Mouse (Mus musculus): ENCODE data around the gene Ankrd17. TPM values are rescaled to one million over a fixed set of nuclear protein-coding genes. Genes with fewer than 3 reads are reported as not detected.

The Ankrd17 gene
- total RNA-seq (2023) = 163 TPM

DNA sequence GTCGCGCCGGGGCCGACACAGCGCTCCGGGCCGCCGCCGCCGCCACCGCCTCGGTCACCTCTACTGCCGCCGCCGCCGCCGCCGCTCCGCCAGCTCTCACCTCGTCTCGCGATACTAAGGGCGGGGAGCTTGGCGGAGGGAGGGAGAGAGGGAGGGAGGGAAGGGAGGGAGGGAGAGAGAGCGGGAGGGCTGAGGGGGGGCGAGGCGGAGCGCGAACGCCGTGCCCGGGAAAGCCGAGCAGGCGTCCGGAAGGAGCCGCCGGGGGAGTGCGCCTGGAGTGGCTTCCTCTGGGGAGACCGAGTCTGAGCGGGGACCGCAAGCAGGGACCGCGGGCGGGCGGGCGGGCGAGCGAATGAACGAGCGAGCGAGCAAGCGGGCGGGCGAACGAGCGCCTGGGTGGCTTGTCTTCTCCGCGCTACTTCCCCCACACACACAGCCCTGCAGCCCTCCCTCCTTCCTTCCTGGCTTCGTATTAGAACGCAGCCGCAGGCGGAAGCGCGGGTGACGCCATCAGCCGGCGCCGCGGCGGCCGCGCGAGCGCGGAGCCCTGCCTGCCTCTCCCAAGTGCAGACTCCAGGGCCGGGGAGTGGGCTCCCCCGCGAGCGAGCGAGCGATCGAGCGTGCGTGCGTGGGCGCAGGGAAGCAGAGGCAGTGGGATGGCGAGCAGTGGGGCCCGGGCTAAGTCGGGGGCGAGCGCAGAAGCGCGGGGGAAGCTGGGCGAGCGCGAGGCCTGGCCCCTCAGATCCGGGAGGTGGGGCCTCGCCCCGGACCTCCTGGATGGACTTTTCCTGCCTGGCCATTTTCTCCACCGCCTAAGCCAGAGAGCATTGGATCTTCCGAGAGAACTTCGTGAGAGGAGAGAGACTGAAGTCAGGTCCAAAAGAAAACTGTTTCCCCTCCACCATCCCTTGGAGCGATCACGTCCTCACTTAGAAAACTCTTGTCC, at the start of gene Ankrd17:
Gene Ankrd17, minus strand, starts transcription at position 457 of the 946 bp plus-strand sequence.

GRCm38 (mm10) chr5:90367067-90367303, 608 bp upstream of the Ankrd17 start, which contains the start of gene Gm9958:
Gene Gm9958 (plus strand): TSS chr5:90367204.

GRCm38 (mm10) chr5:90223534-90224381, 142.6 kb downstream of the Ankrd17 start, which contains the start of gene Cox18:
Gene Cox18 (minus strand): TSS chr5:90224001.

Other genes starting within 250 kb of the Ankrd17 start
- 29.1 TPM for gene Cox18, start 142.6 kb downstream of the Ankrd17 start, total RNA-seq (2023)
- 2.4 TPM for gene Gm9958, start 627 bp upstream of the Ankrd17 start, total RNA-seq (2023)
- gene Alb, start 94.3 kb upstream of the Ankrd17 start, total RNA-seq (2023) = not detected
- gene Afp, start 124.2 kb upstream of the Ankrd17 start, total RNA-seq (2023) = 6.5 TPM
- gene Afm, start 152.4 kb upstream of the Ankrd17 start, total RNA-seq (2023) = not detected
- gene 5830473C10Rik, start 194.5 kb upstream of the Ankrd17 start, total RNA-seq (2023) = not detected

Data from CD4-positive naive resting alpha-beta T cell, adult 76 days (primary cell).